Mouse (Mus musculus): Measurements from ENCODE around the gene Cacna2d2.

DNA sequence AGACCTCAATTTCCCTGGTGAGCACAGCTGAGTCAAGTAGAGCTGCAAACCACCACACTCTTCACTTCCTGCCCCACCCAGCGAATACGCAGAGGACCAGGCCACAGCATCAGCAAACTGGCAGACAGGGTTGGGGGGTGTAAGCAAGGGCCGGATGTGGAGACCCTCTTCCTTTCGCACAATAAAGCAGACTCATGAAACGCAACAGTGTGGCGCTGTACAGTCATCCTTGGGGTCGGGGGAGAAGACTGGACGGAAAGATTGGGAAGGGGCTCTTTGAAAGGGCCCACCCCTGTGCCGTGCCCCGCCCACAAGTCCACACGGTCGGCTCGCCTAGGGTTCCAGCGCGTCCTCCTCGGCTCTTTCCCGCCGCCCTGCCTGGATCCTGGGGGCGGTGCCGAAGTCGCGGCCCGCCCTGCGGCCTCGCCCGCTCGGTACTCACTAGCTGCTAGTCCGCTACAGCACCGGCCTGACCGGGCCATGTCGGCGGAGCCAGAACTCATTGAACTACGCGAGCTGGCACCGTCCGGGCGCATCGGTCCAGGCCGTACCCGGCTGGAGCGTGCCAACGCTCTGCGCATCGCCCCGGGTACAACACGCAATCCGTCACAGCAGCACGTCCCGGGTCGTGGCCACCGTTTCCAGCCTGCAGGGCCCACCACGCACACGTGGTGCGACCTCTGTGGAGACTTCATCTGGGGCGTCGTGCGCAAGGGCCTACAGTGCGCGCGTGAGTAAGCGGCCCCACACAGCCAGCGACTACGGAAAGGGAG is 151.9 kb downstream of the Cacna2d2 start, which contains the start of gene Rassf1:
- TF ChIP-seq GATA1 (IDR thresholded peaks at IDR 0.05; ENCODE audit: low read length) (no peak), TAL1 (IDR thresholded peaks at IDR 0.05; ENCODE audit: low read length) (no peak)
